Mouse (Mus musculus): ENCODE measurements at regions not wholly inside any gene's neighbourhood (a gene's known extent, or its start where the extent isn't known, plus 50 kb on each side); places are given as distances from the start of the nearest gene placed in this dataset.

DNA sequence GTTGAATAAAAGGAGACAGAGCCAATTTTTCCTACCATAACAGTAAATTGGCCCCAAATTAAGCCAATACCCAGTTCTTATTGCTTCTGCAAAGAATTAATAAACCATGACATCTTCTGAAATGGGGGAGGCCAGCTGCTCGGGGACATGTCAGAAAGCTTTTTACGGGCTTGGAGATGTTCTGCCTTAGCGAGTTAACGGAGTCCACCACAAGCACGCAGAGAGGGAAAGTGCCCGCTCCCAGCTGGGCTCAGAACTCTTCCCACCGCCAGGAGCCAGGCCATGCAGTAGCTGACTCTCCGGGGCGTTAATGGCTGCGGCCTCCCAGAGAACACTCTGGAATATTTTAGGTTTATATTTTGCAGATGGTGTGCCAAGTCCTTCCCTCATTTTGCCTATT lies 106.8 kb downstream of the Cdc5l start:
- Histone ChIP-seq H3K27me3 (ENCODE audit: insufficient read depth, low read length) (peaks cover 10% of the 10 kb centered on the region; the same call in 1 of the 2 replicates), H3K36me3 (ENCODE audit: insufficient read depth, low read length) (no peaks in the 10 kb centered on the region), H3K4me3 (replicated peaks; ENCODE audit: low read length) (no peak overlapping the region), H3K4me1 (replicated peaks; ENCODE audit: low read depth, low read length) (0 out of 2 replicates have a peak, but pooled peaks cover 4% of the 10 kb centered on the region), H3K9me3 (ENCODE audit: low read length) (no peaks in the 10 kb centered on the region)
- TF ChIP-seq NANOG (IDR thresholded peaks at IDR 0.05; ENCODE audit: borderline replicate concordance, low read length) (no peak), CTCF (conservative IDR thresholded peaks at IDR 0.05; ENCODE audit: low read length) (no peak), POU5F1 (IDR thresholded peaks at IDR 0.05; ENCODE audit: borderline replicate concordance, low read length) (no peak)

DNA sequence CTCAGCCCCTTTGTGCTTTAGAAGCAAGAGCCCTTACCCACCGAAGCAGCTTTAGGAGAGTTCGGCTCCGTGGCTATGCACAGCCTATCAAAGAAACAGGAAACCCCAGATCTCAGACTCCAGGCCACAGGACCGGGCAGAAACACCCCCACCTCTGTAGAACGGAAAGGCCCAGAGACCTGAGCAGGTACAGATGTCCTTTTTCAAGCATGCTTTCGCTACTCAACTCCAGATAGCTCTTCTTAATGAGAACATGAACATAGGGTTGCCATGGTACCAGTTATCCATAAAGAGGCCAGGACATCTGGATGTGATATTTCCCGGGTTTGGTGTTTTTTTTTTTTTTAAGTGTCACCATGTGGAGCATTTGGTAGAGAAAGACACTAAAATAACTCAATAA lies 107.4 kb downstream of the Cdc5l start:
- H3K36me3 ChIP-seq (ENCODE audit: insufficient read depth, low read length), result no peaks in the 10 kb centered on the region
- TF ChIP-seq NANOG (IDR thresholded peaks at IDR 0.05; ENCODE audit: borderline replicate concordance, low read length) (no peak), POU5F1 (IDR thresholded peaks at IDR 0.05; ENCODE audit: borderline replicate concordance, low read length) (no peak), CTCF (conservative IDR thresholded peaks at IDR 0.05; ENCODE audit: low read length) (no peak)
- no peaks in the 10 kb centered on the region for H3K9me3 ChIP-seq (ENCODE audit: low read length)
- 0 out of 2 replicates have a peak, but pooled peaks cover 4% of the 10 kb centered on the region for H3K4me1 ChIP-seq (replicated peaks; ENCODE audit: low read depth, low read length)
- H3K27me3 ChIP-seq (ENCODE audit: insufficient read depth, low read length), result peaks cover 13% of the 10 kb centered on the region; the same call in 1 of the 2 replicates
- no peak overlapping the region for H3K4me3 ChIP-seq (replicated peaks; ENCODE audit: low read length)

DNA sequence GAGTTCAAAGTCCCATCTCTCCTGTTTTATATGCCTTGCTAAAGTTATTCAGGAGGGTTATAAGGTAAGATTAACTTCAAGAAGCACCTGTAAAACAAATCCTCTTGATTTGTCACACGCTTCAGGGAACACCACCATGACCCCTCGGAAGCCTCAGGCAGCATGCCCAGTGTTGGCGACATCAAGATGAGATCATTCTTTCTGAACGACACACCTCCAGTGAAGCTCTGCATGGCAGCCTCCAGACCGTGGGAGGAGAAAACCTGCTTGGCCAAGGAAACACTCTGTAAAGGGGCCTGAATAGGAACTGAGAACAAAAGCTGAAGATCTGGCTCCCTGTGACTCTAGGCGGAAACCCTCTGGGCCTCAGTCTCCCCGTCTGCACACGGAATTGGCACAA lies 110.7 kb downstream of the Cdc5l start:
- 0 out of 2 replicates have a peak, but pooled peaks cover 4% of the 10 kb centered on the region for H3K4me1 ChIP-seq (replicated peaks; ENCODE audit: low read depth, low read length)
- H3K4me3 ChIP-seq (replicated peaks; ENCODE audit: low read length), result no peak overlapping the region
- peaks cover 13% of the 10 kb centered on the region; the same call in 1 of the 2 replicates for H3K27me3 ChIP-seq (ENCODE audit: insufficient read depth, low read length)
- H3K36me3 ChIP-seq (ENCODE audit: insufficient read depth, low read length), result no peaks in the 10 kb centered on the region
- no peak for TF ChIP-seq CTCF (conservative IDR thresholded peaks at IDR 0.05; ENCODE audit: low read length)
- no peak for TF ChIP-seq POU5F1 (IDR thresholded peaks at IDR 0.05; ENCODE audit: borderline replicate concordance, low read length)
- no peaks in the 10 kb centered on the region for H3K9me3 ChIP-seq (ENCODE audit: low read length)

DNA sequence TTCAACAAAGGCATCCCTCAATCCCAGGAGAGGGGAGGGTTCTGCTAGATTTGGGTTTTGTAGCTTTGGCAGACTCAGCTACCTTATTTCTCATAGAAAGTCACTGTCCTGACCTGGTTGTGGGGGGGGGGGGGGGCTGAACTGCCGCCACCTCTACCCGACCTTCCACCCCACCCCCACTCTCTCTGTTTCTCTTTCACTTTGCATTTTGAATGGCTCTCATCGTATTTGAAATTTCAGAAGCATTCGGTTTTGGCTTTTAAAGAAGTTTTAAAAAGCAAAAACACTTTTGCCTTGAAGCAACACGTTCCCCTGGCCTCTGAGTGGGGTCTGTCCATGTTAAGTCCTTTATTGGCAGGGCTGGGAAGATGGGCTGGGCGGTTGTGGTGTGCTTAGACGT lies 113.5 kb downstream of the Cdc5l start:
- Histone ChIP-seq H3K4me3 (replicated peaks; ENCODE audit: low read length) (no peak overlapping the region), H3K9me3 (ENCODE audit: low read length) (no peaks in the 10 kb centered on the region), H3K4me1 (replicated peaks; ENCODE audit: low read depth, low read length) (0 out of 2 replicates have a peak, but pooled peaks cover 4% of the 10 kb centered on the region), H3K36me3 (ENCODE audit: insufficient read depth, low read length) (no peaks in the 10 kb centered on the region), H3K27me3 (ENCODE audit: insufficient read depth, low read length) (peaks cover 13% of the 10 kb centered on the region; the same call in 1 of the 2 replicates)
- no peak for TF ChIP-seq CTCF (conservative IDR thresholded peaks at IDR 0.05; ENCODE audit: low read length)
- no peak for TF ChIP-seq POU5F1 (IDR thresholded peaks at IDR 0.05; ENCODE audit: borderline replicate concordance, low read length)
- no peak for TF ChIP-seq NANOG (IDR thresholded peaks at IDR 0.05; ENCODE audit: borderline replicate concordance, low read length)

DNA sequence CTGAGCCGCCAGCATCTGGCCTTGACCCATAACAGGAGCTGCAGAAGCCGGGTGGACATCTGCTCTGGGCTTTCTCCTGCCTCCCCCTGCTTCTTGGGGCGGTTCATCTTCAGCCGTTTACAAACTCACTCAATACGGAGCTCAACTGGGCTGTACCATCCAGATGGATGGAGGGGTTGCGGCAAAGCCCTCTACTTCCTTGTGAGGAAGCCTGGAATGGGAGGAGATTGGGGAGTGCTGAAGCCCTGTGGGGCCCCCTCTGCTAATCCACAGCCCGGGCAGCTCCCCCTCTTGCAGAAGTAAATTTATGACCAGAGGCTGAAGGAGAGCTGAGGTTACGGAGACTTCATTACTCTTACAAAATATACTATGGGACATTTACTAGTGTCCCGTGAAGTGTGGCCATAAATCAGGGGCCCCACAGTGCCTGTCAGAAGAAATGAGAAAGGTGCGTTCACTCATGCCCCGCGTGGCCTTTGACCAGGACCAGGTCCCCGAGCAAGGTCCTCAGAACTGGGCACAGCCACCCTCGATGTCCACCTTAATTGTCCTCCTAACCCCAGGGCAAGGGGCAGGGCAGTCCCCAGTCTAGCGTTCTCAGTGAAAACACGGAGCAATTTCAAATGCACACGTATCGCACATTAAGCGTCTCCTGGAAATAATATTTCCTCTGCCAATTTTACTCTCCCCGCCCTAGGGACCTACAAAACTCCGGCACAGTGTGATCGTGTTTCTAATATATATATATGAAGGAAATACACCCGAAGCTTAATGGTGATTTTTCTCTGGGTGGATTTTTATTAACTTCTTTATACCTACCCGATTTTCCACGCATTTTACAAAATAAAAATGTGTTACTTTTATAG lies 115.1 kb downstream of the Cdc5l start:
- peaks cover 8% of the 10 kb centered on the region; the same call in 1 of the 2 replicates for H3K27me3 ChIP-seq (ENCODE audit: insufficient read depth, low read length)
- 0 out of 2 replicates have a peak, but pooled peaks cover 4% of the 10 kb centered on the region for H3K4me1 ChIP-seq (replicated peaks; ENCODE audit: low read depth, low read length)
- TF ChIP-seq POU5F1 (IDR thresholded peaks at IDR 0.05; ENCODE audit: borderline replicate concordance, low read length) (no peak), CTCF (conservative IDR thresholded peaks at IDR 0.05; ENCODE audit: low read length) (no peak), NANOG (IDR thresholded peaks at IDR 0.05; ENCODE audit: borderline replicate concordance, low read length) (no peak)
- no peak overlapping the region for H3K4me3 ChIP-seq (replicated peaks; ENCODE audit: low read length)
- no peaks in the 10 kb centered on the region for H3K36me3 ChIP-seq (ENCODE audit: insufficient read depth, low read length)
- H3K9me3 ChIP-seq (ENCODE audit: low read length), result no peaks in the 10 kb centered on the region

DNA sequence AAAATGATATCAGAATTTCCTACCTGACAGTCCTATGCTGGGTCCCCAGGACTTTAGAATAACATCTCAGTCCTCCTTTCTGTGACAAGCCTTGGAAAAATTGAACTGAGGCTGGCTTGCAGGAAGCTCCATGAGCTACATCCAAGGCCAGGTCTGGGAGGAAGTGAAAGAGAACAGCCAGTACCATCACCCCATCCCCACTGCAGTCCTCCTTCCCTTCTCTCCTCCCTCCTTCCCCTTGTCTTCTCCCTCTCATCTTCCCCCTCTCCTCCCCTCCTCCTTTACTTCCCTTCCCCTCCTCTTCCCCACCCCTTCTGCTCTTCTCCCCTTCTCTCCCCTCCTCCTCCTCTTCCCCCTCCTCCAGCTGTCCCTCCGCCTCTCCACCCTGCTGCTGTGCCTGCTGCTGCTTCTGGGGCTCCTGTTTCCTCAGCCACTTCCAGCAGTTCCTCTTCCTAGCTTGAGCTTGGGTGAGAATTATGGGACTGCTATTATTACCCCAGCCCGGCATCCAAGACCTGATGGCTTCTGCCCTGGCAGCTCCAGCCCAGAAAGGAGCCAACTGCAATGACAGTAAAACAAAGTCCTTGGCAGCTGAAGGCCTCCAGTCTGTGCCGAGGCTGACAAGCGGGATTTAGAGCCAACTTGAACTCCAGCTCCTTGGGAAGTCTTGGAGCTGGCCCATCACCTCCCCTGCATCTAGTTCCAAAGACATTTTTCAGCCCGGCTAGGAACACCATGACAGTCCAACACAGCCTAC lies 120.8 kb downstream of the Cdc5l start:
- TF ChIP-seq NANOG (IDR thresholded peaks at IDR 0.05; ENCODE audit: borderline replicate concordance, low read length), result no peak
- TF ChIP-seq POU5F1 (IDR thresholded peaks at IDR 0.05; ENCODE audit: borderline replicate concordance, low read length), result no peak
- no peak for TF ChIP-seq CTCF (conservative IDR thresholded peaks at IDR 0.05; ENCODE audit: low read length)
- Histone ChIP-seq H3K27me3 (ENCODE audit: insufficient read depth, low read length) (no peaks in the 10 kb centered on the region), H3K4me3 (replicated peaks; ENCODE audit: low read length) (no peak overlapping the region), H3K9me3 (ENCODE audit: low read length) (no peaks in the 10 kb centered on the region), H3K36me3 (ENCODE audit: insufficient read depth, low read length) (no peaks in the 10 kb centered on the region), H3K4me1 (replicated peaks; ENCODE audit: low read depth, low read length) (no peaks in the 10 kb centered on the region)

DNA sequence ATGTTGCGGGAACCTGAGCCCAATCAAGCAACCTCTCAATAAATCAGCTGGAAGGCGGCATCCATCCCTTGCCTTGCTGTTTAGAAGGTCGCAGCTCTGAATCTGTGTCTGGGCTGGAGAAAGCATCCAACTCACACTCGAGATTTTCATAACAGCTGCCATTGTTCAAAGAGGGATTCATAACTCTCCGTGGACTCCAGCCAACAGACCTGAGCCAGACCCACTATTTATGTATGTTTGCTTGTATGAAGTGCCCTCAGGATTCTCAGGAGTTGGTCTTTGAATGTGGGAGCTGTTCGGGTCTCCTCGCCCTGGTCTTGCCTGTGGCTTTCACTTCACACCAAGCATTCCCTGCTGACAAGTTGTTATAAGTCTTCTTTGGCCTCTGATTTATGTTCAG lies 127.0 kb downstream of the Cdc5l start:
- Histone ChIP-seq H3K36me3 (ENCODE audit: insufficient read depth, low read length) (no peaks in the 10 kb centered on the region), H3K4me1 (replicated peaks; ENCODE audit: low read depth, low read length) (no peaks in the 10 kb centered on the region), H3K4me3 (replicated peaks; ENCODE audit: low read length) (no peak overlapping the region), H3K27me3 (ENCODE audit: insufficient read depth, low read length) (no peaks in the 10 kb centered on the region), H3K9me3 (ENCODE audit: low read length) (no peaks in the 10 kb centered on the region)
- TF ChIP-seq POU5F1 (IDR thresholded peaks at IDR 0.05; ENCODE audit: borderline replicate concordance, low read length) (no peak), CTCF (conservative IDR thresholded peaks at IDR 0.05; ENCODE audit: low read length) (no peak), NANOG (IDR thresholded peaks at IDR 0.05; ENCODE audit: borderline replicate concordance, low read length) (no peak)

DNA sequence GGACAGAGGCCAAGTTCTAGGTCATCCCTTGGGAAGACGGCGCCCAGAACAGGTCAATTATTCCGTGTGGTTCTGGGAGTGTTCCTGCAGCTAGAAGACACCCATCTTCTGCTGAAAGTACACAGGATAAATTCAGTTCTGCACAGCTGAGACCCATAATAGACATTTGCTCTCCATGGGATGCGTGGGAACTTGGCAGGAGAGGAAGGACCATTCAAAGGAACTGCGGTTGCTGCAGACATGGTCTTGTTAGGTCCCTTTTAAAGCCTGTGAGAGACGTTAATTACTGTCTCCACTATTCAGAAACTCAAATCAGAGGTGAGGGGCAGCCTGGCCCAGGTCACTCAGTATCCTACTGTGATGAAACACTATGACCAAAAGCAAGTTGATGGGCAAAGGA lies 130.4 kb downstream of the Cdc5l start:
- Histone ChIP-seq H3K9me3 (ENCODE audit: low read length) (no peaks in the 10 kb centered on the region), H3K27me3 (ENCODE audit: insufficient read depth, low read length) (0 out of 2 replicates have a peak, but pooled peaks cover 5% of the 10 kb centered on the region)

More for the DNA sequence above, 130.4 kb downstream of the Cdc5l start:
- TF ChIP-seq CTCF (conservative IDR thresholded peaks at IDR 0.05; ENCODE audit: low read length), result no peak
- no peaks in the 10 kb centered on the region for H3K36me3 ChIP-seq (ENCODE audit: insufficient read depth, low read length)
- H3K4me1 ChIP-seq (replicated peaks; ENCODE audit: low read depth, low read length), result no peaks in the 10 kb centered on the region
- H3K4me3 ChIP-seq (replicated peaks; ENCODE audit: low read length), result no peak overlapping the region
